Mouse (Mus musculus) heart, adult 11 months (tissue): Measurements from ENCODE around the gene 5730409E04Rik.

Experiments
- DNase-seq: peaks from one replicate; pipeline ENCODE4 v3.0.0; 2022

5730409E04Rik gene

GRCm38 (mm10) chr4:126639339-126639738 lies 29.7 kb downstream of the 5730409E04Rik start:
- no peak for DNase-seq

GRCm38 (mm10) chr4:126641901-126642300 lies 32.3 kb downstream of the 5730409E04Rik start:
- no peak for DNase-seq

GRCm38 (mm10) chr4:126643815-126644214 lies 34.2 kb downstream of the 5730409E04Rik start:
- DNase-seq: no peak

GRCm38 (mm10) chr4:126644333-126644963 lies 34.8 kb downstream of the 5730409E04Rik start:
- DNase-seq: no peak

GRCm38 (mm10) chr4:126647996-126648910 lies 38.6 kb downstream of the 5730409E04Rik start:
- DNase-seq: no peak

- no peak for DNase-seq
Observed at GRCm38 (mm10) chr4:126653148-126653547, 43.5 kb downstream of the 5730409E04Rik start.

GRCm38 (mm10) chr4:126655356-126655755 lies 45.7 kb downstream of the 5730409E04Rik start:
- DNase-seq: no peak

GRCm38 (mm10) chr4:126661249-126661648 lies 51.6 kb downstream of the 5730409E04Rik start:
- no peak for DNase-seq
